Mouse (Mus musculus): ENCODE results near the gene Rnaseh2c. TPM values are rescaled to one million over a fixed set of nuclear protein-coding genes. Genes with fewer than 3 reads are reported as not detected.

Gene Rnaseh2c
- polyA plus RNA-seq, 1 experiment = 47.8 TPM

DNA sequence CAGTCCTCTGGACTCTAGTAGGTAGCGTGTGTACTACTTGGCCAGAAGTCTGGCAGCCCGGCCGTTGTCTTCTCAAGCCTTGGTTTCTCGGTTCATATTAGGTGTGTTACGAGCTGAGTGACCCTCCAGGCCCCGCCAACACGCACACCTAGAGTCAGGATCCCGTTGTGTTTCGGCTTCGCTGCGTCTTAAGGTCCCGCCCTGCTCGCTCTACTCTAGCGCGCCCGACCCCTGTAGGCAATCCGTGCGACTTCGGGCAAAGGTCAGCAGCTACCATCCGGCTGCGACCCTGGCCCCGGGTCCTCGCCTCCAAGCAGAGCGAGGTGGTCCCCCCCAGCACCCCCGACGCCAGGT lies 34.5 kb upstream of the Rnaseh2c start:
- Histone ChIP-seq H3K36me3 (ENCODE audit: control insufficient read depth, insufficient read depth, low read length) (peaks cover 21% of the 10 kb centered on the region), H3K27me3 (ENCODE audit: control insufficient read depth, insufficient read depth, low read length) (0 out of 2 replicates have a peak, but pooled peaks cover 2% of the 10 kb centered on the region), H3K27ac (ENCODE audit: insufficient read depth, low read length) (peak overlapping the region; percentile 94), H3K4me1 (ENCODE audit: control insufficient read depth, insufficient read depth, insufficient read length) (peaks cover 24% of the 10 kb centered on the region), H3K4me3 (ENCODE audit: extremely low read depth, insufficient read depth, insufficient read length) (peak overlapping the region; percentile 92)
- 2% methylated on average over 26 of the region's 26 CpGs for WGBS
- no peak for DNase-seq (ENCODE audit: low read depth in 1 of 2, low spot score in 2 of 2)
- TF ChIP-seq POLR2A (IDR thresholded peaks at IDR 0.05; ENCODE audit: low read depth, low read length) (no peak), CTCF (IDR thresholded peaks at IDR 0.05; ENCODE audit: extremely low read depth, insufficient read depth, insufficient read length, insufficient replicate concordance) (no peak)

DNA sequence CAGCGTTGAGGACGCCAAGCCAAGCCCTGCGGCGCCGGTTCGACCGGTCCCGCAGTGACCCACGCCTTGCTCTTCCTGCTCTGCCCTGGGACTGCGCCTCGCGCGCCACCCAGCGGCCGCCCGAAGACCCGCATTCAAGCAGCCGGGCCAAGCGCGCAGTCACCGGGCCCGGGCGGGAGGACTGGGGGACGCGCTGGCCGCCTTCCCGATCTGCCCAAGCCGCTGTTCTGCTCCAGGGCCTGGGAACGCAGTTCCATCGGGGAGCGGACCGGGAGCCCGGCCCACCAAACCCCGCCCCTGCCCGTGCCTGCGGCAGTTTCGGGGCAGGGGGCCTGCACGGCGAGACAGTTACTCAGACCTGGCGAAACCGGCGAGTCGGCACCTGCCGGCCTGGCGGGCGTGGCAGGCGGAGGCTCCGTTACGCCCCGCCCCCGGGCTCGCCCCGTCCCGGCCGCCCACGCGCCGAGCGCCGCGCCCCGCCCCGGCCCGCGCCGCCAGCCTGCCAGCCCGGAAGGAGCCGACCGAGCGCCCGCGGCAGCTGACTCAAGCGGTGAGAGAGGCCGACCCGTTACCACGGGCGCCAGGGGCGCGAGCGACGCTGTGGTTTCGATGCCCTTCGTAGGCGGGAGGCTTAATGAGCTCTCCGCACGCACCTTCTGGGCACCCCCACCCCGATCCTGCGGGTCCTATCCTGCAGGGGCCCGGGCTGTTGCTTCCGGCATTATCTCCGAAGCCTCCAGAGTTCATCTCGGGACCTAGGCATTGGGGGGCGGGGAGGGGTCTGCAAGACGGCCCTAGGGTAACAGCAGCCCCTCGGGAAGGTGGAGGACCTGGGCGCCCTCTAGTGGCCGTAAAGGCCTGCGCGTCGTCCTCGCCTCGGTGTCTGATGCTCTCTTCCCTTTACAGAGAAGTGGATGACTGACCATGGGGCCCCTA lies 33.9 kb upstream of the Rnaseh2c start, which contains the start of gene Ap5b1:
Gene Ap5b1, plus strand, starts transcription at position 492 of the 936 bp plus-strand sequence.
- peak within 1 kb of the TSS; percentile 94 for H3K27ac ChIP-seq (ENCODE audit: insufficient read depth, low read length)
- peak within 1 kb of the TSS; percentile 92 for H3K4me3 ChIP-seq (ENCODE audit: extremely low read depth, insufficient read depth, insufficient read length)
- 1% methylated on average over 101 of the region's 102 CpGs for whole genome bisulfite sequencing
- H3K36me3 ChIP-seq (ENCODE audit: control insufficient read depth, insufficient read depth, low read length) = peaks cover 21% of the 10 kb centered on the region
- 0 out of 2 replicates have a peak, but pooled peaks cover 2% of the 10 kb centered on the region for H3K27me3 ChIP-seq (ENCODE audit: control insufficient read depth, insufficient read depth, low read length)
- DNase-seq (ENCODE audit: low read depth in 1 of 2, low spot score in 2 of 2) = peak; percentile 68 to 89
- TF ChIP-seq CTCF (IDR thresholded peaks at IDR 0.05; ENCODE audit: extremely low read depth, insufficient read depth, insufficient read length, insufficient replicate concordance) (peak; percentile 97), POLR2A (IDR thresholded peaks at IDR 0.05; ENCODE audit: low read depth, low read length) (peak; percentile 17; the same call in 1 of the 2 replicates)
- peaks cover 30% of the 10 kb centered on the region for H3K4me1 ChIP-seq (ENCODE audit: control insufficient read depth, insufficient read depth, insufficient read length)

DNA sequence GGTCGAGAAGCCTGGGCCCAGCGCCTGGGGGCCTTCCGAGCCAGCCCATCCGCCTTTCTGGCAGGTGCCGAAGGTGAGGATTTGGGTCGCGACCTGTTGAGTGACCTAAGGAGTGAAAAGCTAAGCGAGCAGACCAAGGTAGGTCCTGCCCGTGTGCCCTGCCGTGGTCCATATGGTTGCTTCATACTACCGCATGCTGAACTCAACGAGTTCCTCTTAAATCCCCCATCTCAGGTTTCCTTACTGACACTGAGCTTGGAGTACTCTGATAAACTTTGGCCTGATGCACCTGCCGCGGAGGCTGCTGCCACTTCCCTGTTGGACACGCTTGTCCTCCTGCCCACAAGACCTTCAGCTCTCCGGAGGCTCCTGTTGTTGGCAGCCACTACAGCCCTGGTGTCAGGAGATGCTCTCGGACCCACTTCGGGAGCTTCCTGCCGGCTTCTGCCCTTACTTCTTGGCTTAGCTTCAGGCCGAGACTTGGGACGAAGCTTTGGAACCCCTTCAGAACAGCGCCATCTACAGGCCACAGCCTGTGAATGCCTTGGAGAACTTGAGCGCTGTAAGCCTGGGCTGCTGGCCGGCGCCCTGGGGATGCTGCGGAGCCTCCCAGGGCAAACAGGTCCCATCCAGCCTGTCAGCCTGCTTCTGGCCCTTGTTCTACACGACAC lies 33.1 kb upstream of the Rnaseh2c start:
- peak; percentile 72 to 74 for DNase-seq (ENCODE audit: low read depth in 1 of 2, low spot score in 2 of 2)
- TF ChIP-seq CTCF (IDR thresholded peaks at IDR 0.05; ENCODE audit: extremely low read depth, insufficient read depth, insufficient read length, insufficient replicate concordance) (peak; percentile 90; the same call in 1 of the 2 replicates), POLR2A (IDR thresholded peaks at IDR 0.05; ENCODE audit: low read depth, low read length) (no peak)
- Histone ChIP-seq H3K4me3 (ENCODE audit: extremely low read depth, insufficient read depth, insufficient read length) (peak overlapping the region; percentile 92), H3K27ac (ENCODE audit: insufficient read depth, low read length) (peak overlapping the region; percentile 94), H3K36me3 (ENCODE audit: control insufficient read depth, insufficient read depth, low read length) (peaks cover 21% of the 10 kb centered on the region), H3K27me3 (ENCODE audit: control insufficient read depth, insufficient read depth, low read length) (0 out of 2 replicates have a peak, but pooled peaks cover 2% of the 10 kb centered on the region), H3K4me1 (ENCODE audit: control insufficient read depth, insufficient read depth, insufficient read length) (peaks cover 32% of the 10 kb centered on the region)
- 3% methylated on average over 27 of the region's 27 CpGs for WGBS

DNA sequence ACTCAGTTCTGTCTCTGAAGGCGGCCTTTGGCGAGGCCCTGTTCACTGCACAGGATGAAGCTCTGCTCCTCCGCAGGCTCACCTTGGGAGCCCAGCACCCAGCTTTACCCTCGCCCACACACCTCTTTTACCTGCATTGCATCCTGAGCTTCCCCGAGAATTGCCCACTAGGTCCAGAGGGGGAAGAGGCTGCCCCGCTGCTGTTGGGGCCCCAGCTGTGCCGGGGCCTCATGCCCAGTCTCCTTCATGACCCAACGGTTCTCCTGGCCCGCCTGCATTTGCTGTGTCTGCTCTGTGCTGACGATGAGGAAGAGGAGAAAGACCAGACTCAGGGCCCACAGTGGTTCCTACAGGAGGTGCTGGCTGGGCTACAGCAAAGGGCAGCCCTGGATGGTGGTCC lies 32.2 kb upstream of the Rnaseh2c start:
- peaks cover 21% of the 10 kb centered on the region for H3K36me3 ChIP-seq (ENCODE audit: control insufficient read depth, insufficient read depth, low read length)
- 84% methylated on average over 10 of the region's 10 CpGs for WGBS
- H3K27me3 ChIP-seq (ENCODE audit: control insufficient read depth, insufficient read depth, low read length) = 0 out of 2 replicates have a peak, but pooled peaks cover 1% of the 10 kb centered on the region
- H3K4me3 ChIP-seq (ENCODE audit: extremely low read depth, insufficient read depth, insufficient read length) = no peak overlapping the region
- TF ChIP-seq POLR2A (IDR thresholded peaks at IDR 0.05; ENCODE audit: low read depth, low read length) (no peak), CTCF (IDR thresholded peaks at IDR 0.05; ENCODE audit: extremely low read depth, insufficient read depth, insufficient read length, insufficient replicate concordance) (no peak)
- H3K4me1 ChIP-seq (ENCODE audit: control insufficient read depth, insufficient read depth, insufficient read length) = peaks cover 32% of the 10 kb centered on the region
- DNase-seq (ENCODE audit: low read depth in 1 of 2, low spot score in 2 of 2) = no peak
- no peak overlapping the region for H3K27ac ChIP-seq (ENCODE audit: insufficient read depth, low read length)

DNA sequence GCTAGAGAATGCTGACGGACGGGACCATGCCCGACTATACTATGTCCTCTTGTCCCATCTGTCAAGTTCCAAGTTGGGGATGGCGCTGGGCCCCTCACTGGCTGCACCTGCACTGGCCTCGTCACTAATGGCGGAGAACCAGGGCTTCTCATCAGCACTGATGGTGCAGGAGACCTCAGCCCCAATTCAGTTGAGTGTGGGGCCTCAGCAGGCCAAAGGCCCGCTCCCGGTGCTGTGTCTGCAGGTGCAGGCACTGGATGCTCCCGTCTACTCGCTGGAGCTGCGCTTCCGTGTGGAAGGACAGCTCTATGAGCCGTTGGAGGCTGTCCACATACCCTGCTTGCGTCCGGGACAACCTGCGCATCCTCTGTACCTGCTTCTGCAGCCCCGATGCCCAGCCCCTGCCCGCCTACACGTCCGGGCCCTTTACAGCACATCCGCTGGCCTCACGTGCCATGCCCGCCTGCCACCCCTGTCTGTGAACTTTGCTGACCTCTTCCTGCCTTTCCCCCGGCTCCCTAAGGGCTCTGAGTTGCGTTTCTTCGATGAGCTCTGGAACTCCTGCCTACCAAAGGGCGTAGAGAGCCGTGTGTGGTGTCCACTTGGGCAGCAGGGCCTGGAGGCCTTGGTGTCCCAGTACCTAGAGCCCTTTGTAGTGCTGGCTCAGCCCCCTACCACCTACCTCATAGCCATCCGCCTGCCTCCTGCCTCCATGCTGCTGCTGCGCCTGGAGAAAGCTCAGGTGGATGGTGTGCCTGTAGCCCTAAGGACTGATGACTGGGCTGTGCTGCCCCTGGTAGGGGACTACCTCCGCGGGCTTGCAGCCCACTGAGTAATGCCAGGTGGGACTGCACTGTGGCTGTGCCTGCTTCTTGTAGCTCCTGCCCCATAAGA lies 31.1 kb upstream of the Rnaseh2c start:
- WGBS = 91% methylated on average over 32 of the region's 32 CpGs
- DNase-seq (ENCODE audit: low read depth in 1 of 2, low spot score in 2 of 2) = no peak
- no peak overlapping the region for H3K4me3 ChIP-seq (ENCODE audit: extremely low read depth, insufficient read depth, insufficient read length)
- TF ChIP-seq CTCF (IDR thresholded peaks at IDR 0.05; ENCODE audit: extremely low read depth, insufficient read depth, insufficient read length, insufficient replicate concordance) = no peak
- TF ChIP-seq POLR2A (IDR thresholded peaks at IDR 0.05; ENCODE audit: low read depth, low read length) = no peak
- no peaks in the 10 kb centered on the region for H3K27me3 ChIP-seq (ENCODE audit: control insufficient read depth, insufficient read depth, low read length)
- peaks cover 32% of the 10 kb centered on the region for H3K4me1 ChIP-seq (ENCODE audit: control insufficient read depth, insufficient read depth, insufficient read length)
- H3K27ac ChIP-seq (ENCODE audit: insufficient read depth, low read length) = no peak overlapping the region
- peaks cover 21% of the 10 kb centered on the region for H3K36me3 ChIP-seq (ENCODE audit: control insufficient read depth, insufficient read depth, low read length)

DNA sequence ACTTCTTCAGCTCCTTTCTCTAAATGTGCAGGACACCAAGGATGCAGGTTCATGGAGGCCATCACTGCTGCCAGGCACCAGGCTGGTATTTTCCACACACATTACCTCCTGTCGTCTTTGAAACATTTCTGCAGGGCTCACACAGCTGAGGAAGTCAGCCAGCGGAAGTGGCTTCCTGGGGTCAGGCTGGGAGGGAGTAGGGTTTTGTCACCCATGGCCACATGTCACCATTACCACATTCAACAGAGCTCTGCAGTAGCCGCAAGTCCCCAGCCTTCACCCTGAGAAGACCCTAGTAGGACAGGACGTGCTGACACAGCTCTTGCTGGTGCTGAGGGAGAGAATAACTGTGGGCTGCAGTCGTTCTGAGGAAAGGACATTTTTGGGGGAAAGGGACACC lies 29.8 kb upstream of the Rnaseh2c start:
- Histone ChIP-seq H3K36me3 (ENCODE audit: control insufficient read depth, insufficient read depth, low read length) (peaks cover 21% of the 10 kb centered on the region), H3K4me3 (ENCODE audit: extremely low read depth, insufficient read depth, insufficient read length) (no peak overlapping the region), H3K27me3 (ENCODE audit: control insufficient read depth, insufficient read depth, low read length) (no peaks in the 10 kb centered on the region), H3K27ac (ENCODE audit: insufficient read depth, low read length) (peak overlapping the region; percentile 21), H3K4me1 (ENCODE audit: control insufficient read depth, insufficient read depth, insufficient read length) (peaks cover 29% of the 10 kb centered on the region)
- DNase-seq (ENCODE audit: low read depth in 1 of 2, low spot score in 2 of 2) = peak; percentile 28 to 50
- TF ChIP-seq POLR2A (IDR thresholded peaks at IDR 0.05; ENCODE audit: low read depth, low read length) = no peak
- no peak for TF ChIP-seq CTCF (IDR thresholded peaks at IDR 0.05; ENCODE audit: extremely low read depth, insufficient read depth, insufficient read length, insufficient replicate concordance)
- 11% methylated on average over 5 of the region's 5 CpGs for WGBS

Data from spleen, adult 2 months (tissue).